Mouse (Mus musculus): ENCODE data around the gene Olfr461.
"Not testable (repeated sequence)": the region's sequence is repeated elsewhere in the genome, so short reads cannot be mapped to it uniquely, and the experiment has no call there.

Gene Olfr461

DNA sequence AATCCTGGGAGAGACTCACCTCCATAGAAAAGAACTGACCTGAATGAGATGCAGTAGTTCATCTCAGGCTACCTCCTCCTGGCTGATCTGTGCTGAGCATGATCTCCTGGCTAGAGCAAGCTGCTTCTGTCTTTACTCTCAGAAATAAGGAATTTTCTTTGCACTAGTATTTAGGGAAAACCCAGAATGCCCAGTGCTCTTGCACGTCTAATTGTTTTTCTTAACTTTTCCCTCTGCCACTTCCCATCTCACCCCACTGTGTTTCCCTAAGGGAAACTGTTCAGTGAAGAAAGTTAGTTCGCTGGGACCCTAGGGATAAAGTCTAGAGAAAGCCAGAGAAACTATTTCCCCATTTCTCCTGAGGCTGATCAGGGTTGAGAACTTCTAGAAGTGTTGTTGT is at the start of gene Olfr461:
TSS of gene Olfr461 (minus strand) at position 101 of the 400 bp plus-strand sequence.
- no peak for DNase-seq

DNA sequence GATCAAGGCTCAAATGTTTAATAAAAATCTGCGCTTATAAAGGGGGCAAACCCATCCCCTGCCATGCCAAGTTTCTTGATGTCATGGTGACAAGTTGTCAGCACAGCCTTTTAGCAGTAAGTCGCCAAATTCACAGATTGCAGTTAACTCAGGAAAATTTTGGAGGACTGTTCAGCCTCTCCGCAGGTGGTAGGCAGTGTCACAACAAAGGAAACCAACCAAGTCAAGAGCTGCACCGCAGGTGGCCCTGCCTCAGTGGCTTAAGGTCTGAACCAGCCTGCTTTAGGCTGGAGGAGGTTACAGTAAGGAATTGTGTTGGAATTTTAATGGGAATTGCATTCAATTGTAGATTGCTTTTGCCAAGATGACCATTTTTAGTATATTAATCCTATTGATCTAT is 43.7 kb upstream of the Olfr461 start:
- not testable (repeated sequence) for DNase-seq

DNA sequence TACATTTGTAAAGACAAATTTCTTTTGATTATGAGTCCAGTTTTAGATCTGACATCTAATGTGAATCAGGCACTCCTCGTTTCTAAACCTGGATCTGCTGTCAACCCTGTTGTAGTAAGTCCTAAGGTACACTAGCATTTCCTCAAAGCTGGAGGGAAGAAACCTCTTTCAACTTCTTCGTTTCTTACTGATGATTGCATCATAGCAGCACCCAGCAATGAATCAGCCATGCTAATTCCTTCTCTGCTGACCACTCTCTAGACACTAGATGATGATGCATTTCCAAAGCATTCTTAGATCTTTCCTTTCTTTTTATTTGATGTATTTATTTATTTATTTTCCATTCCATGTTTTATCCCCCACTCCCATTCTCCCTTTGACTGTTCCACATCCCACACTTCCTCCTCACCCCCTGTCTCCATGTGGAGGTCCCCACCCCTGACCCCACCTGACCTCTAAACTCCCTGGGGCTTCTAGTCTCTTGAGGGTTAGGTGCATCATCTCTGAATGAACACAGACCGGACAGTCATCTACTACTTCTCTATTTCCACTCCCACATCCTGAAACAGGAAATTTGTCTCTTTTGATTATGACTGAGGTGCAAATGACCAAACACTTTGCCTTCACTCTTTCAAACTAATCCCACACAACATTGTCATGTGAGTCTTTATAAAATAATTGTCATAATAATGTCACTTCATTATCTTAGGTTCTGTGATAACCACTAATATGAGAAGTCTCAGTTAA is 40.1 kb upstream of the Olfr461 start:
- DNase-seq = no peak

DNA sequence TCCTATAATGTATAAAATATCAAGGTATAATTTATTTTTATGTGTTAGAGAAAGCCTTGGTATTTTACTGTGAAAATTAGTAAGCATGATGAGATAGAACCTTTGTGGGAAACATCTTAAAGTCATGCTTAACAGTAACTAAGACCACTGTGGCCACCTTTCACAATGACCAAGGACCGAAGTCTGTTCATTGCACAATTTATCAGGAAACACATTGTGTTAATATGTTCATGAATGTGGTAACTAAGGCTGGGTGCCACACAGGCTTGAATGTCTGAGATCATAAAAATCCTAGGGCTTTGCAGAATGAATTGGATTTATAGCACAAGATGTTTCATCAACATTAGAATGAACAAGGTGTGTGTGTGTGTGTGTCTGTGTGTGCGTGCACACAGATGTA is 33.5 kb upstream of the Olfr461 start:
- no peak for DNase-seq

DNA sequence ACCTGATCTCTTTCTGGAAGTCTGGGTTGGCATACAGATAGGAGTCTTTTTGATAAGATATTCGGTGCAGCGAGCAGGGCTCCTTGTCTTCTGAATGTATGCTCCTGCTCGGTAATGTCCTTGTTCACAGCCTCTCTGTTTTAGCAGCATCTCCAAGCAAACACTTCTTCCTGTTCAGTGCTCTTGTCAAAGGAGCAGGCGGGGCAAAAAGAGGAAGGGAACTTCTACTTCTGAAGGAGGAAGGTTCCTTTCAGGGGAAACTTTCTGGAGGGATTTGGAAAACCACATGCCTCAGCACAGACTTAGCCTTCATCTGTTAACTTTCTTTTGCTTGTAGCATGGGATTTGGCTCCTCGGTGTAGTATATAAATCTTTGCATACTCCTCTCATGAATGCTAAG is 30.8 kb upstream of the Olfr461 start, which contains the start of gene Clec5a:
TSS of gene Clec5a (minus strand) at position 177 of the 400 bp plus-strand sequence.
- no peak for DNase-seq

DNA sequence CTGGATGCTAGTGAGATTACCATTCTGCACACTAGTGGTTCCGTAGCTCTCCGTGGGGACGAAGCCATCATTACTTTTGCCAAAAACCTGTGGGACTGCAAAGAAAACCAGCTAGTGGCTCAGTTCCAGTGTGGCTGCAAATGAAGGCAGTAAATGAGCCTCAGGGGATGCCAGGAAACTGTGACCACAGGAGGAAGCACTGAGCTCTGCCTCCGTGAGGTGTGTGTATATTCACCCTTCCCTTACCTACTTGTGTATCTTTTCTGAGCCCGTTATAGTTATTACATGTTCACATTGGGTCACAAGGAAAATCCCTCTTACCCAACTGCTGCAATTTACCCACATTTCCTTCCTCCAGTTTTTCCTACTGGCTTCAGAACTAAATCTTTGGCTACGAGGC is 29.5 kb upstream of the Olfr461 start:
- DNase-seq = no peak

DNA sequence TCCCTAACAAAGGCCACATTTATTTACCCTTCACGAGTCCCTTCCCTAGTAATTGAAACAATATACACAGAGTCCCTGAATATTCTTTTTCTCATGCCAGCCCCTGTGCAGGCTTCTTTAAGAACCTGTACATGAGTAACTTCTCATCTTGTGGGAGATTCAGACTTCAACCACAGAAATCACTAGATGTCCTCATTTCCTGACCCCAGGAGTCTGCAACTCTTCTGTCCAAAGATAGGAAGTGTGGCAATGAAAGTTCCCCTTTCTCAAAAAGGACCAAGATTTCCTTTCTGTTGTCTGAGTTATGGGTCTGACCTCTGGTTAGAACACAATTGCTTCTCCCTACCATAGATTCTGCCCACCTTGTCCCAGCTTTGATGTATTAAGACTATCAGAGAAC is 21.5 kb upstream of the Olfr461 start:
- no peak for DNase-seq

DNA sequence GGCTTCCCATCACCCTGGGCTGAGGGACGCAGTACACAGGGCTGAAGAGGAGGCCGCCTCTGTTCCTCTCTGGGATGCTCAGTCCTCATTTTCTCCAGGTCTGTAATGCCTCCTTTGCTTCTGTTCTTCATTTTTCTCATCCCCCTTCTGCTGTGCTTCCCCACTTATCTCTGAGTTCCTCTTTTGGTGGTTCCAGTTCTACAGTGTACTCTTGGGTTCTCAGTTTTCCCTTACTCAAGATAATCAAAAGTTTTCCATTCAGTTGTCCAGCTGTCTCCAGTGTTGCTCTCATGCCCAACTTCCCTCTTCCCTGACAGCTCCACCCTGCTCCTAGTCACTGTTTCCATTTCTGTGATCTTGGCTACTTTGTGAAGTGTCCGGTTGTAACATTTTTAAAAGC is 18.8 kb upstream of the Olfr461 start:
- DNase-seq = no peak

DNA sequence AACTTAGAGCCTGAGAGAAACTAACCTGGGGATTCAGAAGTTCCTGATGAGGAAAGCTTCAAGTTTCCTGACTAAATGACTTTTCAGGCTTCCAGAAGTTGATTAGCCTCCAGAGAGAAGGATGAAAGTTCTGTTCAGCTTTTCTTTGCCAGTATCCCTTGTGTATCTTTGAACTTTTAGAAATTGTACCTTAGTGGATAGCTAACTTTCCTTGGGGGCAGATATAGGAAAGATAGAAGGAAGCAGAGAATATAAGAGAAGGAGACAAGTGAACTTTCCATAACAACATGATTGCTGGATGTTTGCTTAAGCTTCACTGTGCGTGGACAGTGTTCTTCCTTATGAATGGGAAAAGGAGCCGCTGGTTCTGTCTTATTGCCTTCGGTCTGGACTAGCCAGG is 14.3 kb upstream of the Olfr461 start, which contains the start of gene Olfr460:
TSS of gene Olfr460 (plus strand) at position 301 of the 400 bp plus-strand sequence.
- DNase-seq = no peak

DNA sequence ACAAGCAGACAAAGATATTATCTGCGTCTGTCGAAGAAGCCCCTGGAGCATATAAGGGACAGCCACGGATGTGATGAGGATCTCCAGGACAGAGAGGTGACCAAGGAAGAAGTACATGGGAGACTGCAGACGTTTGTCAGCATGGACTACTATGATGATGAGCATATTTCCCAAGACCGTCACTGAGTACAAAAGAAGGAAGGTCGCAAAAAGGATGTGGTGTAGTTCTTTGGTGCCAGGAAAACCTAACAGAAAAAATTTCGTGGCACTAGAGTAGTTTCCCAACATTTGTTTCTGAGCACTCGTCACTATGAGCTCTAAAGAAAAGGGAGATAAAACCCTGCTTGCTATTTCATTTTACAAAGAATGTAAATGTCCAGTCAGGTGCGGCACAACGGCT is 10.2 kb downstream of the Olfr461 start:
- DNase-seq = no peak

DNA sequence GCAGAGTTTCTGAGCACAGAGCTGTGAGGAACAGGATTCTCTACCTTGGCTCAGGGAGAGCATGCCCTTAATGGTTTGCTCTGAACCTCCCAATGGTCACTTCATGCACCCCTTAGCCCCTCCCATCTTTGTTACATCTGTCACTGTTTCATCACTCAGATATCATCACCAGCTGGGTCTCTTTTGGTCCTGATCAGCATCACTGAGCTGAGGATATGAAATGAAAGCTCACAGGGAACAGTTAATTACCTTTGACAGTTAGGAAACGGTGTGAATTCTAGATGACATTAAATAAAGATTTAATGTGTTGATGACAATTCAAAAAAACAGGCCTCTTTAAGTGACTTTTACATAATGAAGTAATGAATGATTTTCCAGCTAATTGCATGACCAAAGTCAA is 35.4 kb downstream of the Olfr461 start, which contains the start of gene Prss37:
TSS of gene Prss37 (minus strand) at position 101 of the 400 bp plus-strand sequence.
- DNase-seq = no peak

DNA sequence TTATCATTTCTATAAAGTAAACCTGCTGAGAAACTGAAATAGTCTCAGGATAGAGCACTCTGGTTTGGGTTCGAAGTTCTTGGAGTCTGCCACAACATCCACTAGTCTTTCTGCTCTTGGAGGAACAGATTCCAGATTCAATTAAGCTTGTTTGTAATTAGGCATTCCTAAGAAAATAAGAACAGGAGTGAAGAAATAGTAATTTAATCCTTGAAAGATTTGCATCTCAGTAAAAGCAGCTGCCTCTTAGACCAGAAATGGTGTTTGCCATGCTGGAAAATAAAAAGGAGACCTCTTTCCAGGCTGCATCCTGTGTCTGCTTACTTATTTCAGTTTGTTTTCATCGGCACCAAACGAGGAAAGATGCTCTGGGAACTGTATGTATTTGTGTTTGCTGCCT is 61.6 kb downstream of the Olfr461 start, which contains the start of gene Tas2r108:
TSS of gene Tas2r108 (plus strand) at position 301 of the 400 bp plus-strand sequence.
- DNase-seq = no peak
